Mouse (Mus musculus): ENCODE results near the gene Baiap2l2.

- TF ChIP-seq CTCF (IDR thresholded peaks at IDR 0.05; ENCODE audit: extremely low read depth, insufficient read depth, low read length) (no peak), POLR2A (IDR thresholded peaks at IDR 0.05; ENCODE audit: extremely low read depth, insufficient read depth, low read length) (no peak)
Observed at GRCm38 (mm10) chr15:79273020-79273419, 12.3 kb downstream of the Baiap2l2 start.
